Mouse (Mus musculus): ENCODE data around the gene Naxd.
"Not testable (repeated sequence)": the region's sequence is repeated elsewhere in the genome, so short reads cannot be mapped to it uniquely, and the experiment has no call there.

Gene Naxd

GRCm38 (mm10) chr8:11517366-11518055, 20.2 kb downstream of the Naxd start:
- DNase-seq: peak; percentile 45

- DNase-seq: no peak
These were observed 20.7 kb downstream of the Naxd start for GRCm38 (mm10) chr8:11518056-11518396.

DNA sequence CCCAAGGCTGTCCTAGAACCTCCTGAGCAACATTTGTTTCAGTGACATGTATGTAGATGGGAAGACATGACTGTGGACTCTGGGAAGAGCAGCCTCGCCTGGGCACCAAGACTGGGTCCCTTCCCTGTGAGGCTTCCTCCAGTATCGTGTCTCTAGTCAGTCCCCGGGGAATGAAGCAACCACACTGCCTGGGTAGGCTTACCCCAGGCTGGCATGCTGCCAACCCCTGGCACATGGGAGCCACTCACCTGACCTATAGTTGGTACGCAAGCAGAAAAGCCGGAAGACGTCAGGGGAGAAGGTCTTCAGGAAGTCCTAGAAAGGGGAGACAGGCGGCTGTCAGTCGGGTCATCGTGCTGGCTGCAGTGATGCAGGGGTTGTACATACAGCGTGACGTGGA, 21.4 kb downstream of the Naxd start:
- no peak for DNase-seq

- DNase-seq: no peak
These were observed 26.0 kb downstream of the Naxd start for GRCm38 (mm10) chr8:11523331-11523730.

GRCm38 (mm10) chr8:11530155-11530770, 33.0 kb downstream of the Naxd start:
- no peak for DNase-seq

- no peak for DNase-seq
These were observed 33.5 kb downstream of the Naxd start for GRCm38 (mm10) chr8:11530849-11531248.

- DNase-seq: no peak
These were observed 37.2 kb downstream of the Naxd start for GRCm38 (mm10) chr8:11534494-11534893.

DNA sequence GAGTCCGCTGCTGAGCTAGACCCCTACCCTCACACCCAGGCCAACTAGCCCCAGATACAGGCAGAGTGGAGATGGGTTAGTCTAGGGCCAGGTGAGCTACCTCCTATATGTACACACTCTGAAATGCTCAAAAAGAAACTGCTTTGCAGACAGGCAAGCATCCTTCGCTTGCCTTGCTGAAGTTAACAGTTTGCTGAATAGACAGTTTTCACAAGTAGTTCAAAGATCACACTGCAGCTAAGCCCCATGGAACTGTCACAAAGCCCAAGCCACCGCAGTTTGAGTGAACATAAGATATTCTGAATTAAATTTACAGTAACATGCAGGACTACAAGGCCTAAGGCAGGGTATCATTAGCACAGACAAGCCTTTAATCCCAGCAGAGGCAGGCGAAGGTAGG, 41.7 kb downstream of the Naxd start:
- DNase-seq: no peak

GRCm38 (mm10) chr8:11540182-11540581, 42.9 kb downstream of the Naxd start:
- no peak for DNase-seq

- no peak for DNase-seq
These were observed 44.7 kb downstream of the Naxd start for GRCm38 (mm10) chr8:11542031-11542430.

- DNase-seq: no peak
These were observed 45.6 kb downstream of the Naxd start for GRCm38 (mm10) chr8:11542866-11543265.

GRCm38 (mm10) chr8:11544386-11544785, 47.1 kb downstream of the Naxd start:
- DNase-seq: no peak

DNA sequence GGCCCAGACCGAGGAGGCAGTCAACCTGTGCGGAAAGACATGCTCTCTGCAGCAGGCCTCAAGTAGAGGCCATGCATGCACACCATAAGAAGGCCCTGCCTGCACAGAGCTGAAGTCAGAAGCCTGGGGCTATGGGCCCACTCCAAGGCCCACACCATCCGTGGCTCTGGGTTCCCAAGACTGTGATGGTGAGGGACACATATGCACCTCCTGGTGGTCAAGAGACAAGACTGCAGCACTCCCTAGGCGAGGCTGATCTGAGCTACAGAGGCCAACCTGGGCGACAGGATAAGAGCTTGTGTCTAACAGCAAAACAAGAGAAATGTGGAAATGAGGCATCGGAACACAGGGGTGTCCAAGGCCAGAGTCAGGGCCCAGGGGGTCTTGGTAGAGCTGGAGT, 49.8 kb downstream of the Naxd start:
- DNase-seq: no peak

- DNase-seq: no peak
These were observed 52.4 kb downstream of the Naxd start for GRCm38 (mm10) chr8:11549706-11550105.

- DNase-seq: peak; percentile 92
These were observed 53.1 kb downstream of the Naxd start, which contains the start of gene Cars2 for GRCm38 (mm10) chr8:11550281-11550948. Gene Cars2 (minus strand): TSS chr8:11550783.

- DNase-seq: not testable (repeated sequence)
These were observed 54.2 kb downstream of the Naxd start for GRCm38 (mm10) chr8:11551497-11551896.

DNA sequence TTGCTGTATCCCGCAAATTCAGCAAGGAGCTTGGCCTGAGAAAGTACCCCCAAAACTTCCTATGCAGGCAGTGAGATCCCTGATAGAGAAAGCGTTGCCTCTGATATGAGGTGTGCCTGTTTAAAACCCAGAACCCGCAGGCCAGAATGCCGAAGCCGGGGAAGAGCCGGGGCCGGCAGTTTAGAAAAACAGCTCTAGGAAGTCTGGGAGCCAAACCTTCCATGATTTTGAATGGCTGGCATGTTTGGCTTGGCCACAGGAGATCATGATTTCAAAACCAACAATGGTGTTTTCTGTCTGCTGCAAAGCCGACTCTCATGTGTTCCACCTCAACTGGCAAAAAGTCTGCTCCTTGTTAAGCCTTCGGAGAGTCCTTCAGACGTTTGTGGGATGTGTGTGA, 55.1 kb downstream of the Naxd start:
- DNase-seq: no peak

DNA sequence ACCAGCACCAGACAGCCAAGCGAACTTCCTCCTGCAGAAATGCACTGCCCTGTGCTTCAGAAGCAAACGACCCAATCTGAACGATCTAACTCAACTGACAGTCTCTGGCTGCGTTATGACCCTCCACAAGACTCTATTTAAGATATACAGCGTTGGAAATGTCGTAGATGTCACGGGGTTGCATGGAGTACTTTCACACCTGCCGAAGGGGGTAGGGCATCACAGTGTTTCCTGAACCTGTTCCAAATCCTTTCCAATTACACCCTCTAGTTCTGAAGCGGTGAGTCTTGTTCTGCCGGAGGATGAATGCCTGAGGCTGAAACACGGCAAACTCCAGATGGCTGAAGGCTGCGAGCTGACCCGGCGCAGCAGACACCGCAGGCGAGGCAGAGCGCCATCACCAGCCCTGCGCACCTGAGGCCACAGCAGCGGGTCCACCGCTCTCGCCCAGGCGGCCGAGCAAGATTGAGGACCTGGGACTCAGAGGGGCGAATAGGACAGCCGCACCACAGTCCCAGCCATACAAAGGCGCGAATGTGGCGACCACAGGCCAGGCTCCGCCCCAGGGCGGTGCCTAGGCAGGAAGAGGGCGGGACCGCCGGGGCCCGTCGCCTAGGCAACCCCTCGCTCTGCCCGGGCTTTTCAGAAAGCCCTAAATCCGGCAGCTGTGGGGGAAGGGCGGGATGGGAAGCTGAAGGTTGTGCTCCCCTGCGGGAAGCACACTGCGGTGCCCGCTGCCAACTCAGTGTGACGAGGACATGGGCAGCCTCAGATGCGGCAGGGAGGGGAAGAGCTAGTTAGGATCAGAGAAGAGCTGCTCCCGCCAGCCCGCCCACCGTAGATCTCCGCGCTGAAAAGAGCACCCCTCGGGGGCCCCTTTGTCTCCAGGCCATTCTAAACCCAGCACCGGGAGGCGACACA, 57.8 kb downstream of the Naxd start, which contains the start of gene Ing1:
TSS of gene Ing1 (plus strand) at position 773 of the 921 bp plus-strand sequence.
- DNase-seq: peak; percentile 97

- DNase-seq: peak; percentile 100
These were observed 58.6 kb downstream of the Naxd start for GRCm38 (mm10) chr8:11555720-11556591.

- DNase-seq: peak; percentile 43
These were observed 59.6 kb downstream of the Naxd start for GRCm38 (mm10) chr8:11556691-11557423.

GRCm38 (mm10) chr8:11557424-11557767, 60.1 kb downstream of the Naxd start:
- DNase-seq: peak; percentile 38
